Mouse (Mus musculus) bone marrow, adult 2 months (tissue): ENCODE measurements at regions not wholly inside any gene's neighbourhood (a gene's known extent, or its start where the extent isn't known, plus 50 kb on each side); places are given as distances from the start of the nearest gene placed in this dataset.
A peak's percentile ranks its signal among the peaks of the same experiment; 100 is the strongest.

ENCODE experiments used
- CTCF ChIP-seq: fragments of 200-500 bp; IDR thresholded peaks from 2 replicates; pipeline ENCODE4 v1.5.1; 2011; ENCODE audit warnings: low read length, control low read depth; ENCODE audit not compliant: control insufficient read depth, insufficient read depth
- POLR2A ChIP-seq: fragments of 200-500 bp; IDR thresholded peaks from 2 replicates; pipeline ENCODE4 v1.6.1; 2011; ENCODE audit warnings: low read depth, mild to moderate bottlenecking, control low read depth, low read length, borderline replicate concordance; ENCODE audit not compliant: control insufficient read depth

GRCm38 (mm10) chr15:38607368-38607767, 1182.0 kb downstream of the 4930447A16Rik start:
- TF ChIP-seq CTCF (peak; percentile 78), POLR2A (no peak)
